In genomic region chr4:43478534-43478858, GRCm38 (mm10) we compare ENCODE assay signal across 10 mouse cellular contexts. TPM values are rescaled to one million over a fixed set of nuclear protein-coding genes. Genes with fewer than 3 reads are reported as not detected.
DNase-seq lines count a peak whose midpoint lies in the region; ATAC-seq lines count a peak whose summit lies in the region.
"Had no signal": no experiment of that assay in that cellular context is flagged by ENCODE, and none has a peak within 500 bp of the region (broad histone marks: within the 10 kb centered on the region; RNA-seq: fewer than 3 reads in every experiment).

No protein-coding gene starts in this region.

- H3K9ac ChIP-seq in heart, embryonic 16.5 days (ENCODE audit: low read length): peak overlapping the region; percentile 58
- H3K9ac ChIP-seq in hindbrain, embryonic 12.5 days: no peak overlapping the region

- no peak for DNase-seq in heart, adult 18-20 months
- DNase-seq in cerebellum, adult 11-12 months: no peak
- DNase-seq in left cerebral cortex, adult 8-10 months (ENCODE audit: low spot score in 2 of 2): no peak

- WGBS in heart, embryonic 16.5 days: 44% methylated on average over 8 of the region's 8 CpGs
- 51% methylated on average over 8 of the region's 8 CpGs for WGBS in hindbrain, embryonic 12.5 days

- 0 out of 2 replicates have a peak, but pooled peaks have one; percentile 7 for ATAC-seq in heart, embryonic 16.5 days (replicated peaks; ENCODE audit: extremely low read depth, insufficient read depth, low FRiP score)
- peak; percentile 61 for ATAC-seq in activated CD4-positive, CD25-positive, alpha-beta regulatory T cell, adult 4 months
- ATAC-seq in hindbrain, embryonic 12.5 days (ENCODE audit: low FRiP score): peak; percentile 52
- ATAC-seq in megakaryocyte-erythroid progenitor cell, adult 5-6 weeks (replicated peaks; ENCODE audit: low FRiP score, low TSS enrichment, poor library complexity, severe bottlenecking): peak; percentile 36; the same call in 1 of the 2 replicates
- ATAC-seq in monocyte, adult 5-6 weeks (replicated peaks; ENCODE audit: insufficient number of reproducible peaks, low FRiP score, low TSS enrichment, poor library complexity, severe bottlenecking): no peak

- H3K4me2 ChIP-seq in heart, embryonic 16.5 days (ENCODE audit: low read depth, low read length): peak overlapping the region; percentile 58
- H3K4me2 ChIP-seq in hindbrain, embryonic 12.5 days (replicated peaks): peak overlapping the region; percentile 47

- no peaks in the 10 kb centered on the region for H3K36me3 ChIP-seq in heart, embryonic 16.5 days (ENCODE audit: control insufficient read depth, insufficient read depth)
- no peaks in the 10 kb centered on the region for H3K36me3 ChIP-seq in hindbrain, embryonic 12.5 days
- H3K36me3 ChIP-seq: G1E had no signal

- peak overlapping the region; percentile 43 for H3K4me3 ChIP-seq in heart, embryonic 16.5 days (ENCODE audit: low read length)
- H3K4me3 ChIP-seq in hindbrain, embryonic 12.5 days: peak overlapping the region; percentile 24

- peak overlapping the region; percentile 62 for H3K27ac ChIP-seq in heart, embryonic 16.5 days (ENCODE audit: low read length)
- no peak overlapping the region for H3K27ac ChIP-seq in hindbrain, embryonic 12.5 days

- peaks cover 4% of the 10 kb centered on the region; the same call in 1 of the 2 replicates for H3K4me1 ChIP-seq in heart, embryonic 16.5 days (ENCODE audit: control insufficient read depth, insufficient read depth, low read length)
- peaks cover 3% of the 10 kb centered on the region; the same call in 1 of the 2 replicates for H3K4me1 ChIP-seq in hindbrain, embryonic 12.5 days

- H3K27me3 ChIP-seq in heart, embryonic 16.5 days (ENCODE audit: control insufficient read depth, insufficient read depth, low read length): no peaks in the 10 kb centered on the region
- no peaks in the 10 kb centered on the region for H3K27me3 ChIP-seq in hindbrain, embryonic 12.5 days

- H3K9me3 ChIP-seq in heart, embryonic 16.5 days (replicated peaks; ENCODE audit: control insufficient read depth, low read length): no peaks in the 10 kb centered on the region
- H3K9me3 ChIP-seq in hindbrain, embryonic 12.5 days (replicated peaks): no peaks in the 10 kb centered on the region
- H3K9me3 ChIP-seq: G1E had no signal

RNA-seq across cellular contexts. Expression of gene Sit1, which starts 5.0 kb away (rescaled TPM):
- polyA plus RNA-seq in heart, embryonic 16.5 days (2015; fragmentation: Nextera tagmentation; extraction: Ambion mirVana): 2.0 and 3.9 TPM in 2 replicates
- total RNA-seq in heart, adult 18-20 months (2021): 1 to 10 TPM in 1 of 2 experiments, not detected in 1; 1.1 TPM
- polyA plus RNA-seq in activated CD4-positive, CD25-positive, alpha-beta regulatory T cell, adult 4 months (2017; shearing (Covaris generic)): 100 to 1,000 TPM; 145 to 163 TPM
- not detected in 2 replicates for polyA plus RNA-seq in hindbrain, embryonic 12.5 days (2016; fragmentation: Nextera tagmentation; extraction: Ambion mirVana)
- 0.61 TPM in 1 of 2 replicates, not detected in the other for total RNA-seq in megakaryocyte-erythroid progenitor cell, adult 5-6 weeks (2014; fragmentation: Nextera tagmentation)
- total RNA-seq in megakaryocyte-erythroid progenitor cell, adult 5-6 weeks (2017): not detected in 2 replicates
- 0.49 to 5.0 TPM (median 0.64 TPM) in 3 replicates for total RNA-seq in monocyte, adult 5-6 weeks (2017)
- total RNA-seq in left cerebral cortex, adult 8-10 months (2022): under 1 TPM in 1 of 4 experiments, not detected in 3; 0.46 TPM
- total RNA-seq: G1E; gastrocnemius, postnatal 4 days had no signal
- polyA plus RNA-seq: G1E had no signal

RNA-seq across cellular contexts. Expression of gene Ccdc107, which starts 14.2 kb away (rescaled TPM):
- 76.9 and 81.5 TPM in 2 replicates for polyA plus RNA-seq in heart, embryonic 16.5 days (2015; fragmentation: Nextera tagmentation; extraction: Ambion mirVana)
- total RNA-seq in heart, adult 18-20 months (2021): 10 to 100 TPM; 29.2 to 31.7 TPM
- 10 to 100 TPM; 71.7 to 78.1 TPM for polyA plus RNA-seq in activated CD4-positive, CD25-positive, alpha-beta regulatory T cell, adult 4 months (2017; shearing (Covaris generic))
- polyA plus RNA-seq in hindbrain, embryonic 12.5 days (2016; fragmentation: Nextera tagmentation; extraction: Ambion mirVana): 50.8 and 51.4 TPM in 2 replicates
- total RNA-seq in megakaryocyte-erythroid progenitor cell, adult 5-6 weeks (2014; fragmentation: Nextera tagmentation): 28.8 and 47.9 TPM in 2 replicates
- total RNA-seq in megakaryocyte-erythroid progenitor cell, adult 5-6 weeks (2017): 44.6 and 46.3 TPM in 2 replicates
- 21.2 to 29.5 TPM (median 29.3 TPM) in 3 replicates for total RNA-seq in monocyte, adult 5-6 weeks (2017)
- 10 to 100 TPM; 26.5 to 37.8 (median 30.1) TPM for total RNA-seq in left cerebral cortex, adult 8-10 months (2022)

RNA-seq across cellular contexts. Expression of gene Arhgef39, which starts 21.0 kb away (rescaled TPM):
- polyA plus RNA-seq in heart, embryonic 16.5 days (2015; fragmentation: Nextera tagmentation; extraction: Ambion mirVana): 38.9 and 43.4 TPM in 2 replicates
- under 1 TPM in 1 of 2 experiments, not detected in 1; 0.64 TPM for total RNA-seq in heart, adult 18-20 months (2021)
- polyA plus RNA-seq in activated CD4-positive, CD25-positive, alpha-beta regulatory T cell, adult 4 months (2017; shearing (Covaris generic)): 1 to 10 TPM; 5.3 to 7.4 TPM
- polyA plus RNA-seq in hindbrain, embryonic 12.5 days (2016; fragmentation: Nextera tagmentation; extraction: Ambion mirVana): 22.6 and 26.8 TPM in 2 replicates
- 44.3 and 50.3 TPM in 2 replicates for total RNA-seq in megakaryocyte-erythroid progenitor cell, adult 5-6 weeks (2014; fragmentation: Nextera tagmentation)
- total RNA-seq in megakaryocyte-erythroid progenitor cell, adult 5-6 weeks (2017): 27.2 and 32.7 TPM in 2 replicates
- 0.97 to 3.4 TPM (median 2.1 TPM) in 3 replicates for total RNA-seq in monocyte, adult 5-6 weeks (2017)
- total RNA-seq in left cerebral cortex, adult 8-10 months (2022): 1 to 10 TPM; 1.2 to 2.2 (median 1.6) TPM

RNA-seq across cellular contexts. Expression of gene Cd72, which starts 24.1 kb away (rescaled TPM):
- 3.2 and 4.3 TPM in 2 replicates for polyA plus RNA-seq in heart, embryonic 16.5 days (2015; fragmentation: Nextera tagmentation; extraction: Ambion mirVana)
- total RNA-seq in heart, adult 18-20 months (2021): 1 to 10 TPM in 1 of 2 experiments, under 1 TPM in 1; 0.82 to 4.7 TPM
- 10 to 100 TPM; 63.4 to 67.4 TPM for polyA plus RNA-seq in activated CD4-positive, CD25-positive, alpha-beta regulatory T cell, adult 4 months (2017; shearing (Covaris generic))
- 2.0 and 3.8 TPM in 2 replicates for polyA plus RNA-seq in hindbrain, embryonic 12.5 days (2016; fragmentation: Nextera tagmentation; extraction: Ambion mirVana)
- 1.5 and 9.6 TPM in 2 replicates for total RNA-seq in megakaryocyte-erythroid progenitor cell, adult 5-6 weeks (2014; fragmentation: Nextera tagmentation)
- total RNA-seq in megakaryocyte-erythroid progenitor cell, adult 5-6 weeks (2017): 2.9 and 11.9 TPM in 2 replicates
- total RNA-seq in monocyte, adult 5-6 weeks (2017): 76.6 to 146 TPM (median 108 TPM) in 3 replicates
- total RNA-seq in left cerebral cortex, adult 8-10 months (2022): 1 to 10 TPM in 3 of 4 experiments, under 1 TPM in 1; 0.38 to 2.9 (median 1.6) TPM

RNA-seq across cellular contexts. Expression of gene Car9, which starts 28.3 kb away (rescaled TPM):
- 3.5 and 3.8 TPM in 2 replicates for polyA plus RNA-seq in heart, embryonic 16.5 days (2015; fragmentation: Nextera tagmentation; extraction: Ambion mirVana)
- total RNA-seq in heart, adult 18-20 months (2021): under 1 TPM in 1 of 2 experiments, not detected in 1; 0.36 TPM
- polyA plus RNA-seq in activated CD4-positive, CD25-positive, alpha-beta regulatory T cell, adult 4 months (2017; shearing (Covaris generic)): under 1 TPM in 1 of 2 experiments, not detected in 1; 0.73 TPM
- 1.3 and 1.5 TPM in 2 replicates for polyA plus RNA-seq in hindbrain, embryonic 12.5 days (2016; fragmentation: Nextera tagmentation; extraction: Ambion mirVana)
- total RNA-seq in megakaryocyte-erythroid progenitor cell, adult 5-6 weeks (2014; fragmentation: Nextera tagmentation): 3.6 and 11.8 TPM in 2 replicates
- total RNA-seq in megakaryocyte-erythroid progenitor cell, adult 5-6 weeks (2017): 2.1 and 3.3 TPM in 2 replicates
- total RNA-seq in monocyte, adult 5-6 weeks (2017): 0.75 to 1.7 TPM (median 1.0 TPM) in 3 replicates
- total RNA-seq in left cerebral cortex, adult 8-10 months (2022): 1 to 10 TPM; 2.1 to 5.1 (median 2.8) TPM
- polyA plus RNA-seq: G1E had no signal
